Mouse (Mus musculus) cortical plate, adult 2 months (tissue): ENCODE data around the gene Mc3r.

Experiments
- CTCF ChIP-seq: fragments of 200-500 bp; IDR thresholded peaks from 2 replicates; pipeline ENCODE4 v1.5.1; 2011; ENCODE audit warnings: mild to moderate bottlenecking, control low read depth, low read length; ENCODE audit not compliant: insufficient read depth; ENCODE audit errors: extremely low read depth
- POLR2A ChIP-seq: fragments of 200-500 bp; IDR thresholded peaks from 2 replicates; pipeline ENCODE4 v1.6.1; 2011; ENCODE audit warnings: mild to moderate bottlenecking, low read length, control low read depth; ENCODE audit not compliant: insufficient read depth; ENCODE audit errors: extremely low read depth

- TF ChIP-seq POLR2A, result no peak
- TF ChIP-seq CTCF, result no peak
Measured at GRCm38 (mm10) chr2:172299126-172299921, 51.0 kb downstream of the Mc3r start.
